Mouse (Mus musculus) hematopoietic stem cell, adult 5-6 weeks (primary cell): ENCODE measurements at regions not wholly inside any gene's neighbourhood (a gene's known extent, or its start where the extent isn't known, plus 50 kb on each side); places are given as distances from the start of the nearest gene placed in this dataset.

Source experiments
- ATAC-seq, 2 experiments: fragments of 125-278 bp in 1 of 2; replicated peaks in 1 of 2; 2 replicates each; pipeline ENCODE4 v1.8.0; 2016 to 2017; ENCODE audit warnings: inconsistent platforms in 2 of 2, mild to moderate bottlenecking in 2 of 2, moderate number of reproducible peaks in 2 of 2, low read depth in 1 of 2, moderate TSS enrichment in 1 of 2; ENCODE audit not compliant: low FRiP score in 2 of 2, poor library complexity in 2 of 2, severe bottlenecking in 2 of 2, insufficient read depth in 1 of 2, low TSS enrichment in 1 of 2

- ATAC-seq, result no peak
Observed at GRCm38 (mm10) chr12:45745697-45746096, 671.2 kb upstream of the Stxbp6 start.

GRCm38 (mm10) chr12:45744619-45745018 is 670.1 kb upstream of the Stxbp6 start:
- no peak for ATAC-seq

GRCm38 (mm10) chr12:45733661-45734060 is 659.2 kb upstream of the Stxbp6 start:
- no peak for ATAC-seq

GRCm38 (mm10) chr12:45724565-45725370 is 650.3 kb upstream of the Stxbp6 start:
- ATAC-seq, result no peak

GRCm38 (mm10) chr12:45711351-45711750 is 636.8 kb upstream of the Stxbp6 start:
- ATAC-seq, result no peak

GRCm38 (mm10) chr12:45710766-45711165 is 636.3 kb upstream of the Stxbp6 start:
- no peak for ATAC-seq

GRCm38 (mm10) chr12:45689291-45689690 is 614.8 kb upstream of the Stxbp6 start:
- no peak for ATAC-seq

GRCm38 (mm10) chr12:45686765-45687164 is 612.3 kb upstream of the Stxbp6 start:
- no peak for ATAC-seq

GRCm38 (mm10) chr12:45672361-45672760 is 597.9 kb upstream of the Stxbp6 start:
- ATAC-seq, result no peak

- ATAC-seq, result no peak
Observed at GRCm38 (mm10) chr12:45671554-45671948, 597.0 kb upstream of the Stxbp6 start.

- no peak for ATAC-seq
Observed at GRCm38 (mm10) chr12:45670874-45671553, 596.5 kb upstream of the Stxbp6 start.

GRCm38 (mm10) chr12:45670246-45670873 is 595.9 kb upstream of the Stxbp6 start:
- no peak for ATAC-seq

GRCm38 (mm10) chr12:45659612-45660011 is 585.1 kb upstream of the Stxbp6 start:
- ATAC-seq, result no peak

- ATAC-seq, result no peak
Observed at GRCm38 (mm10) chr12:45656574-45656973, 582.1 kb upstream of the Stxbp6 start.

- ATAC-seq, result no peak
Observed at GRCm38 (mm10) chr12:45648654-45649053, 574.1 kb upstream of the Stxbp6 start.

GRCm38 (mm10) chr12:45644180-45644579 is 569.7 kb upstream of the Stxbp6 start:
- no peak for ATAC-seq

GRCm38 (mm10) chr12:45622830-45623229 is 548.3 kb upstream of the Stxbp6 start:
- no peak for ATAC-seq

- ATAC-seq, result no peak
Observed at GRCm38 (mm10) chr12:45620056-45620455, 545.5 kb upstream of the Stxbp6 start.
